Mouse (Mus musculus): Measurements from ENCODE around the gene Rbm45. TPM values are rescaled to one million over a fixed set of nuclear protein-coding genes. Genes with fewer than 3 reads are reported as not detected.

Gene Rbm45
- polyA plus RNA-seq, 1 experiment, result 1.0 TPM

- Histone ChIP-seq H3K9me3 (ENCODE audit: control insufficient read depth, low read length) (no peaks in the 10 kb centered on the region), H3K27me3 (ENCODE audit: control insufficient read depth) (no peaks in the 10 kb centered on the region), H3K4me3 (replicated peaks) (peak overlapping the region; percentile 97), H3K4me1 (ENCODE audit: control insufficient read depth) (peaks cover 41% of the 10 kb centered on the region), H3K36me3 (ENCODE audit: control insufficient read depth) (peaks cover 41% of the 10 kb centered on the region)
- no peak for TF ChIP-seq TAL1 (IDR thresholded peaks at IDR 0.05; ENCODE audit: low read length)
- TF ChIP-seq GATA1 (IDR thresholded peaks at IDR 0.05; ENCODE audit: low read length), result no peak
Measured at GRCm38 (mm10) chr2:76370656-76370922, 805 bp downstream of the Rbm45 start.

GRCm38 (mm10) chr2:76372244-76372643 lies 2.5 kb downstream of the Rbm45 start:
- Histone ChIP-seq H3K36me3 (ENCODE audit: control insufficient read depth) (peaks cover 55% of the 10 kb centered on the region), H3K9me3 (ENCODE audit: control insufficient read depth, low read length) (no peaks in the 10 kb centered on the region), H3K4me1 (ENCODE audit: control insufficient read depth) (peaks cover 41% of the 10 kb centered on the region), H3K27me3 (ENCODE audit: control insufficient read depth) (no peaks in the 10 kb centered on the region), H3K4me3 (replicated peaks) (no peak overlapping the region)
- TF ChIP-seq TAL1 (IDR thresholded peaks at IDR 0.05; ENCODE audit: low read length) (no peak), GATA1 (IDR thresholded peaks at IDR 0.05; ENCODE audit: low read length) (no peak)

GRCm38 (mm10) chr2:76374544-76375206 lies 4.9 kb downstream of the Rbm45 start:
- no peaks in the 10 kb centered on the region for H3K27me3 ChIP-seq (ENCODE audit: control insufficient read depth)
- peaks cover 28% of the 10 kb centered on the region for H3K4me1 ChIP-seq (ENCODE audit: control insufficient read depth)
- H3K4me3 ChIP-seq (replicated peaks), result no peak overlapping the region
- peaks cover 78% of the 10 kb centered on the region for H3K36me3 ChIP-seq (ENCODE audit: control insufficient read depth)
- no peaks in the 10 kb centered on the region for H3K9me3 ChIP-seq (ENCODE audit: control insufficient read depth, low read length)
- TF ChIP-seq TAL1 (IDR thresholded peaks at IDR 0.05; ENCODE audit: low read length), result no peak
- no peak for TF ChIP-seq GATA1 (IDR thresholded peaks at IDR 0.05; ENCODE audit: low read length)

- TF ChIP-seq TAL1 (IDR thresholded peaks at IDR 0.05; ENCODE audit: low read length), result no peak
- TF ChIP-seq GATA1 (IDR thresholded peaks at IDR 0.05; ENCODE audit: low read length), result no peak
- no peaks in the 10 kb centered on the region for H3K9me3 ChIP-seq (ENCODE audit: control insufficient read depth, low read length)
- H3K27me3 ChIP-seq (ENCODE audit: control insufficient read depth), result no peaks in the 10 kb centered on the region
- no peaks in the 10 kb centered on the region for H3K4me1 ChIP-seq (ENCODE audit: control insufficient read depth)
- H3K4me3 ChIP-seq (replicated peaks), result no peak overlapping the region
- peaks cover 96% of the 10 kb centered on the region for H3K36me3 ChIP-seq (ENCODE audit: control insufficient read depth)
Measured at GRCm38 (mm10) chr2:76378646-76379045, 8.9 kb downstream of the Rbm45 start.

- Histone ChIP-seq H3K27me3 (ENCODE audit: control insufficient read depth) (no peaks in the 10 kb centered on the region), H3K36me3 (ENCODE audit: control insufficient read depth) (peaks cover 58% of the 10 kb centered on the region), H3K4me3 (replicated peaks) (no peak overlapping the region), H3K4me1 (ENCODE audit: control insufficient read depth) (no peaks in the 10 kb centered on the region), H3K9me3 (ENCODE audit: control insufficient read depth, low read length) (no peaks in the 10 kb centered on the region)
- TF ChIP-seq TAL1 (IDR thresholded peaks at IDR 0.05; ENCODE audit: low read length), result no peak
- TF ChIP-seq GATA1 (IDR thresholded peaks at IDR 0.05; ENCODE audit: low read length), result no peak
Measured at GRCm38 (mm10) chr2:76386531-76386930, 16.7 kb downstream of the Rbm45 start.

- Histone ChIP-seq H3K27me3 (ENCODE audit: control insufficient read depth) (peaks cover 27% of the 10 kb centered on the region), H3K4me1 (ENCODE audit: control insufficient read depth) (no peaks in the 10 kb centered on the region), H3K9me3 (ENCODE audit: control insufficient read depth, low read length) (no peaks in the 10 kb centered on the region), H3K4me3 (replicated peaks) (no peak overlapping the region), H3K36me3 (ENCODE audit: control insufficient read depth) (no peaks in the 10 kb centered on the region)
- no peak for TF ChIP-seq TAL1 (IDR thresholded peaks at IDR 0.05; ENCODE audit: low read length)
- no peak for TF ChIP-seq GATA1 (IDR thresholded peaks at IDR 0.05; ENCODE audit: low read length)
Measured at GRCm38 (mm10) chr2:76400178-76400577, 30.4 kb downstream of the Rbm45 start.

GRCm38 (mm10) chr2:76405596-76406150 lies 35.9 kb downstream of the Rbm45 start:
- Histone ChIP-seq H3K9me3 (ENCODE audit: control insufficient read depth, low read length) (peaks cover 7% of the 10 kb centered on the region; the same call in 1 of the 2 replicates), H3K4me3 (replicated peaks) (peak overlapping the region; percentile 46), H3K4me1 (ENCODE audit: control insufficient read depth) (no peaks in the 10 kb centered on the region; the same call in 1 of the 2 replicates), H3K36me3 (ENCODE audit: control insufficient read depth) (no peaks in the 10 kb centered on the region), H3K27me3 (ENCODE audit: control insufficient read depth) (peaks cover 78% of the 10 kb centered on the region)
- no peak for TF ChIP-seq TAL1 (IDR thresholded peaks at IDR 0.05; ENCODE audit: low read length)
- no peak for TF ChIP-seq GATA1 (IDR thresholded peaks at IDR 0.05; ENCODE audit: low read length)

GRCm38 (mm10) chr2:76406151-76406936 lies 36.6 kb downstream of the Rbm45 start, which contains the start of gene Osbpl6:
Osbpl6 (plus strand) TSS chr2:76406508.
- Histone ChIP-seq H3K4me1 (ENCODE audit: control insufficient read depth) (no peaks in the 10 kb centered on the region; the same call in 1 of the 2 replicates), H3K9me3 (ENCODE audit: control insufficient read depth, low read length) (peaks cover 7% of the 10 kb centered on the region; the same call in 1 of the 2 replicates)

GRCm38 (mm10) chr2:76406937-76407441 lies 37.2 kb downstream of the Rbm45 start:
- Histone ChIP-seq H3K4me1 (ENCODE audit: control insufficient read depth) (no peaks in the 10 kb centered on the region; the same call in 1 of the 2 replicates), H3K27me3 (ENCODE audit: control insufficient read depth) (peaks cover 78% of the 10 kb centered on the region)

More at GRCm38 (mm10) chr2:76406151-76406936, 36.6 kb downstream of the Rbm45 start, which contains the start of gene Osbpl6:
- H3K4me3 ChIP-seq (replicated peaks), result peak within 1 kb of the TSS; percentile 54
- H3K27me3 ChIP-seq (ENCODE audit: control insufficient read depth), result peaks cover 78% of the 10 kb centered on the region
- TF ChIP-seq TAL1 (IDR thresholded peaks at IDR 0.05; ENCODE audit: low read length) (no peak), GATA1 (IDR thresholded peaks at IDR 0.05; ENCODE audit: low read length) (no peak)
- H3K36me3 ChIP-seq (ENCODE audit: control insufficient read depth), result no peaks in the 10 kb centered on the region

More at GRCm38 (mm10) chr2:76406937-76407441, 37.2 kb downstream of the Rbm45 start:
- H3K36me3 ChIP-seq (ENCODE audit: control insufficient read depth), result no peaks in the 10 kb centered on the region
- no peak for TF ChIP-seq GATA1 (IDR thresholded peaks at IDR 0.05; ENCODE audit: low read length)
- TF ChIP-seq TAL1 (IDR thresholded peaks at IDR 0.05; ENCODE audit: low read length), result no peak
- peak overlapping the region; percentile 54 for H3K4me3 ChIP-seq (replicated peaks)
- peaks cover 7% of the 10 kb centered on the region; the same call in 1 of the 2 replicates for H3K9me3 ChIP-seq (ENCODE audit: control insufficient read depth, low read length)

All from erythroblast, embryonic 14.5 days (primary cell).